Mouse (Mus musculus): ENCODE results near the gene Cyth1. TPM values are rescaled to one million over a fixed set of nuclear protein-coding genes. Genes with fewer than 3 reads are reported as not detected.
A peak's percentile ranks its signal among the peaks of the same experiment; 100 is the strongest.

Cyth1 gene
- polyA plus RNA-seq, 1 experiment from 2014 or later: 11.5 TPM

- H3K27ac ChIP-seq (ENCODE audit: low read depth): no peak overlapping the region
- ATAC-seq (ENCODE audit: insufficient read depth): no peak
- peak overlapping the region; percentile 79 for H3K9ac ChIP-seq
- WGBS: under 1% methylated on average over 16 of the region's 16 CpGs
- H3K4me3 ChIP-seq (ENCODE audit: low read depth, low read length): peak overlapping the region; percentile 82
- no peaks in the 10 kb centered on the region for H3K9me3 ChIP-seq (ENCODE audit: low read depth, low read length)
- H3K4me1 ChIP-seq (ENCODE audit: insufficient read depth): peaks cover 5% of the 10 kb centered on the region; the same call in 1 of the 2 replicates
- H3K27me3 ChIP-seq (ENCODE audit: insufficient read depth, low read length): no peaks in the 10 kb centered on the region
- peak; percentile 52 for DNase-seq
- H3K4me2 ChIP-seq: peak overlapping the region; percentile 90
- no peak for TF ChIP-seq CTCF (IDR thresholded peaks at IDR 0.05; ENCODE audit: low read depth)
- peaks cover 39% of the 10 kb centered on the region for H3K36me3 ChIP-seq (ENCODE audit: insufficient read depth)
Observed at GRCm38 (mm10) chr11:118289037-118289511, 40.7 kb upstream of the Cyth1 start.

DNA sequence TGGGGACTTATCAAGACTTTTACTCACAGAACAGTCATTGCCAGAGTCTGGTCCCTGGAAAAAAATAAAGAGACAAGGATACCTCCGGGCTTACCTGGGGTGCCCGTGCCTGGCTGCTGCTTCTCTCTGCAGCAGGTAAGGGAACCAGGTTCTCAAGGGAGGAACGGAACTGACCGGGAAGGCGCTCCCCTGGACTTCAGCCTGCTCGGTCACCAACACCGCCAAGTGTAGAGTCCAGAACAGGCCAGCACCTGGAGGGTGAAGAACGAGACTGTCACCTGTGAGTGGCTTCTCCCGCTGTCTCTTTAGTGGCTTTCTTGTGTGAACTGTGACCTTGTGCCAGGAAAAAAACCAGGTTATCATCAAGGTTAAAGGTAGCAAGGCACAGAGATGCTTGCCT, 39.2 kb upstream of the Cyth1 start:
- no peak for DNase-seq
- H3K36me3 ChIP-seq (ENCODE audit: insufficient read depth): peaks cover 53% of the 10 kb centered on the region
- H3K9ac ChIP-seq: no peak overlapping the region
- peaks cover 5% of the 10 kb centered on the region; the same call in 1 of the 2 replicates for H3K4me1 ChIP-seq (ENCODE audit: insufficient read depth)
- WGBS: 85% methylated on average over 9 of the region's 9 CpGs
- ATAC-seq (ENCODE audit: insufficient read depth): no peak
- H3K27ac ChIP-seq (ENCODE audit: low read depth): no peak overlapping the region
- no peak overlapping the region for H3K4me3 ChIP-seq (ENCODE audit: low read depth, low read length)
- H3K4me2 ChIP-seq: no peak overlapping the region
- no peak for TF ChIP-seq CTCF (IDR thresholded peaks at IDR 0.05; ENCODE audit: low read depth)
- no peaks in the 10 kb centered on the region for H3K27me3 ChIP-seq (ENCODE audit: insufficient read depth, low read length)
- H3K9me3 ChIP-seq (ENCODE audit: low read depth, low read length): no peaks in the 10 kb centered on the region

GRCm38 (mm10) chr11:118286434-118286833, 38.0 kb upstream of the Cyth1 start:
- peaks cover 64% of the 10 kb centered on the region for H3K36me3 ChIP-seq (ENCODE audit: insufficient read depth)

DNA sequence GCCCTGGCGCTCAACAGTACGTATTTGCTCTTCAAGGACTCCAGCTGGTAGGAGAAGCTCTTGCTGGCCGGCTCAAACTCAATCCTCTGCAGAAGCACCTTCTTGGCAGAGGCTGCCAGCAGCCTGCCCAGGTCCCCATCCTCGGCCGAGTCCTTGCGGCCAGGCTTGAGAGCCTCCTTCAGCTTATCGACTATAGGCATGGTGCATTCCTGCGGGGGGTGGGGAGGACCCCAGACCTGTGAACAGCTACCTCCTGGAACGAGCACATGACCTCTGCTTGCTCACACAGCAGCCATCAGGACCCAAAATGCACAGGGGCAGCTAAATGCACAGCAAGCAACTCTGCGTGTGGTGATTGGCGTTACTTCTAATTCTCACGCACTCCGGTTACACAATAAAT, 37.4 kb upstream of the Cyth1 start:
- no peaks in the 10 kb centered on the region for H3K9me3 ChIP-seq (ENCODE audit: low read depth, low read length)
- DNase-seq (no peak), ATAC-seq (ENCODE audit: insufficient read depth) (no peak)
- 91% methylated on average over 13 of the region's 13 CpGs for WGBS
- TF ChIP-seq CTCF (IDR thresholded peaks at IDR 0.05; ENCODE audit: low read depth): no peak
- no peak overlapping the region for H3K9ac ChIP-seq
- H3K4me2 ChIP-seq: no peak overlapping the region
- no peak overlapping the region for H3K4me3 ChIP-seq (ENCODE audit: low read depth, low read length)
- H3K36me3 ChIP-seq (ENCODE audit: insufficient read depth): peaks cover 71% of the 10 kb centered on the region
- no peaks in the 10 kb centered on the region for H3K27me3 ChIP-seq (ENCODE audit: insufficient read depth, low read length)
- 0 out of 2 replicates have a peak overlapping the region, but pooled peaks have one; percentile 36 for H3K27ac ChIP-seq (ENCODE audit: low read depth)
- H3K4me1 ChIP-seq (ENCODE audit: insufficient read depth): peaks cover 5% of the 10 kb centered on the region; the same call in 1 of the 2 replicates

More at GRCm38 (mm10) chr11:118286434-118286833, 38.0 kb upstream of the Cyth1 start:
- Histone ChIP-seq H3K4me3 (ENCODE audit: low read depth, low read length) (no peak overlapping the region), H3K27ac (ENCODE audit: low read depth) (no peak overlapping the region), H3K4me1 (ENCODE audit: insufficient read depth) (peaks cover 5% of the 10 kb centered on the region; the same call in 1 of the 2 replicates), H3K9me3 (ENCODE audit: low read depth, low read length) (no peaks in the 10 kb centered on the region), H3K4me2 (no peak overlapping the region), H3K27me3 (ENCODE audit: insufficient read depth, low read length) (no peaks in the 10 kb centered on the region), H3K9ac (no peak overlapping the region; the same call in 1 of the 2 replicates)
- DNase-seq (no peak), ATAC-seq (ENCODE audit: insufficient read depth) (no peak)
- WGBS: 85% methylated on average over 9 of the region's 9 CpGs
- TF ChIP-seq CTCF (IDR thresholded peaks at IDR 0.05; ENCODE audit: low read depth): no peak

GRCm38 (mm10) chr11:118280218-118280617, 31.8 kb upstream of the Cyth1 start:
- Histone ChIP-seq H3K4me1 (ENCODE audit: insufficient read depth) (no peaks in the 10 kb centered on the region), H3K4me3 (ENCODE audit: low read depth, low read length) (no peak overlapping the region), H3K27me3 (ENCODE audit: insufficient read depth, low read length) (no peaks in the 10 kb centered on the region), H3K27ac (ENCODE audit: low read depth) (no peak overlapping the region), H3K4me2 (no peak overlapping the region), H3K36me3 (ENCODE audit: insufficient read depth) (peaks cover 98% of the 10 kb centered on the region), H3K9ac (no peak overlapping the region), H3K9me3 (ENCODE audit: low read depth, low read length) (no peaks in the 10 kb centered on the region)
- TF ChIP-seq CTCF (IDR thresholded peaks at IDR 0.05; ENCODE audit: low read depth): no peak
- 94% methylated on average over 3 of the region's 3 CpGs for WGBS
- DNase-seq (no peak), ATAC-seq (ENCODE audit: insufficient read depth) (no peak)

- 83% methylated on average over 7 of the region's 7 CpGs for WGBS
- no peaks in the 10 kb centered on the region for H3K27me3 ChIP-seq (ENCODE audit: insufficient read depth, low read length)
- H3K9ac ChIP-seq: no peak overlapping the region
- no peak overlapping the region for H3K4me3 ChIP-seq (ENCODE audit: low read depth, low read length)
- no peak overlapping the region for H3K4me2 ChIP-seq
- no peak overlapping the region for H3K27ac ChIP-seq (ENCODE audit: low read depth)
- H3K9me3 ChIP-seq (ENCODE audit: low read depth, low read length): no peaks in the 10 kb centered on the region
- peaks cover 99% of the 10 kb centered on the region for H3K36me3 ChIP-seq (ENCODE audit: insufficient read depth)
- DNase-seq (no peak), ATAC-seq (ENCODE audit: insufficient read depth) (no peak)
- H3K4me1 ChIP-seq (ENCODE audit: insufficient read depth): no peaks in the 10 kb centered on the region
- no peak for TF ChIP-seq CTCF (IDR thresholded peaks at IDR 0.05; ENCODE audit: low read depth)
Observed at GRCm38 (mm10) chr11:118276328-118276727, 27.9 kb upstream of the Cyth1 start.

GRCm38 (mm10) chr11:118275092-118275491, 26.7 kb upstream of the Cyth1 start:
- H3K4me1 ChIP-seq (ENCODE audit: insufficient read depth): no peaks in the 10 kb centered on the region
- 95% methylated on average over 9 of the region's 9 CpGs for WGBS

More at GRCm38 (mm10) chr11:118275092-118275491, 26.7 kb upstream of the Cyth1 start:
- no peak overlapping the region for H3K4me3 ChIP-seq (ENCODE audit: low read depth, low read length)
- no peak for DNase-seq
- no peaks in the 10 kb centered on the region for H3K9me3 ChIP-seq (ENCODE audit: low read depth, low read length)
- no peak for TF ChIP-seq CTCF (IDR thresholded peaks at IDR 0.05; ENCODE audit: low read depth)
- H3K4me2 ChIP-seq: no peak overlapping the region
- no peak overlapping the region for H3K9ac ChIP-seq
- no peak for ATAC-seq (ENCODE audit: insufficient read depth)
- H3K27ac ChIP-seq (ENCODE audit: low read depth): no peak overlapping the region
- H3K36me3 ChIP-seq (ENCODE audit: insufficient read depth): peaks cover 98% of the 10 kb centered on the region
- H3K27me3 ChIP-seq (ENCODE audit: insufficient read depth, low read length): no peaks in the 10 kb centered on the region

Data from lung, embryonic 14.5 days (tissue).